Mouse (Mus musculus) embryonic facial prominence, embryonic 14.5 days (tissue): ENCODE data around the gene Atrip. TPM values are rescaled to one million over a fixed set of nuclear protein-coding genes. Genes with fewer than 3 reads are reported as not detected.
A peak's percentile ranks its signal among the peaks of the same experiment; 100 is the strongest.

Experiments
- ATAC-seq: fragments of 200-750 bp; cut with Nextera tagmentation; 2 replicates; pipeline ENCODE4 v1.8.0; 2017; ENCODE audit warnings: low read depth, moderate number of reproducible peaks, moderate TSS enrichment
- DNase-seq: peaks from one replicate; pipeline ENCODE4 v3.0.0-alpha.2; 2015; ENCODE audit warnings: low spot score
- H3K27ac ChIP-seq: fragments of 300-500 bp; sonication (generic); replicated peaks from 2 replicates; pipeline ENCODE4 v1.5.1; 2014; ENCODE audit warnings: low read depth, mild to moderate bottlenecking, low read length, moderate library complexity
- H3K27me3 ChIP-seq: fragments of 300-500 bp; sonication (generic); replicated peaks from 2 replicates; pipeline ENCODE4 v1.6.1; 2014; ENCODE audit warnings: low read length; ENCODE audit not compliant: control insufficient read depth, insufficient read depth
- H3K36me3 ChIP-seq: fragments of 300-500 bp; sonication (generic); 2 replicates; pipeline ENCODE4 v1.6.1; 2014; ENCODE audit warnings: low read length, mixed read lengths; ENCODE audit not compliant: control insufficient read depth, insufficient read depth
- H3K4me1 ChIP-seq: fragments of 300-500 bp; sonication (generic); 2 replicates; pipeline ENCODE4 v1.6.1; 2014; ENCODE audit warnings: antibody characterized with exemption, low read length; ENCODE audit not compliant: control insufficient read depth, insufficient read depth
- H3K4me2 ChIP-seq: fragments of 300-500 bp; sonication (generic); 2 replicates; pipeline ENCODE4 v1.6.1; 2014; ENCODE audit warnings: low read depth, mild to moderate bottlenecking, low read length, moderate library complexity, mixed read lengths
- H3K4me3 ChIP-seq: fragments of 300-500 bp; sonication (generic); 2 replicates; pipeline ENCODE4 v1.5.1; 2014; ENCODE audit warnings: low read depth, mild to moderate bottlenecking, low read length
- H3K9ac ChIP-seq: fragments of 300-500 bp; sonication (generic); 2 replicates; pipeline ENCODE4 v1.6.1; 2014; ENCODE audit warnings: low read depth, mild to moderate bottlenecking, low read length, moderate library complexity, mixed read lengths
- H3K9me3 ChIP-seq: fragments of 300-500 bp; sonication (generic); 2 replicates; pipeline ENCODE4 v1.6.1; 2016; ENCODE audit warnings: low read length; ENCODE audit not compliant: control insufficient read depth
- WGBS: fragments of 180-500 bp; shearing (Covaris S2); extraction: QIAGEN DNeasy Blood & Tissue Kit; methylation state at CpG from one replicate; pipeline ENCODE4 v1.1.7; 2014; 5-methylcytosine and 5-hydroxymethylcytosine counted together
- polyA plus RNA-seq: library from polyadenylated mRNA; unstranded; fragments of >200 nt; fragmentation: Nextera tagmentation; extraction: Ambion mirVana; gene quantifications from 2 replicates; pipeline ENCODE4 v1.2.1, GENCODE M21; 2014

Atrip gene
- polyA plus RNA-seq: 19.5 and 25.0 TPM in 2 replicates

DNA sequence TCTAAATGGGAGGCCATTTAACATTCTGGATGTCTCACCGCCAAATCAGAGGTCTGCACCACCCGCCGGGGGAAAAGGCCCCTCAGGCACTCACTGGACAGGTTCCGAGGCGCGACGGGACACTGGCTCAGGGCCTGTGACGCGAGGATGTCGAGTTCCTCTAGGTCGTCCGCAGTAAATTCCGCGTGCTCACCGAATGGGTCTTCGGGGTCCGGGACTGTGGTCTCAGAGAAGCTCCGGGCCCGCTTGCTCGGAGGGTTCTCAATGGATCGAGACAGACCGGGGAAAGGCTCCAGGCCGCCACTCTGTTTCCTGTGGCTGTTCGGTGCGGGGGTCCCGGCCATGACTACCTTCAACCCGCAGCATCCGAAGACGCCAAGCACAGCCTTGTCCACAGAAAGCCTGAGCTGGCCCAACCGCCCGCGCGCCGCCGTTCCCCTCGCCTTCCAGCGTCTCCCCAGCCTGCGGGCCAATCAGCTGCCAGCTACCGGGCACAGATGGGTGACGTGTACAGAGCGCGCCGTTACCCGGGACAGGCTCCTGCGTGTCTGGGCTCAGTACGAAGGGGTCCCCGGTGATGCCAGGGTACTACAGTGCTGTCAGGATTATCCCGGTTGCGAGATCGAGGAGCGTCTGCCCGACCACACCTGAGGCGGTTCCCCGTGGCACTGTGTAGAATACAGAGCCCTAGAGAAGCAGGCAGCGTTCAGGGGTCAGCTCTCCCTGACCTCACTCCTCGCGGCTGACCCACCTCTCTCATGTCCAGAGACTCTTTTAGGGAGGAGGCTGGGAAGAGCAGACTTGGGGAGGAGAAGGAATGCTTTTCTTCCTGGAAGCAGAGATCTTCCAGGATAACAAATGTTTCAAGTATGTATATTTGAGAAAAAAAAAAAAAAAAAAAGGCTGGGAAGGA lies at the start of gene Atrip:
Gene Atrip (minus strand): TSS at position 464 of the 913 bp plus-strand sequence.
- under 1% methylated on average over 51 of the region's 57 CpGs for WGBS
- Histone ChIP-seq H3K36me3 (peaks cover 45% of the 10 kb centered on the region), H3K4me3 (peak within 1 kb of the TSS; percentile 85), H3K4me1 (peaks cover 18% of the 10 kb centered on the region), H3K9me3 (no peaks in the 10 kb centered on the region), H3K27me3 (no peaks in the 10 kb centered on the region), H3K4me2 (peak within 1 kb of the TSS; percentile 88), H3K27ac (peak within 1 kb of the TSS; percentile 80), H3K9ac (peak within 1 kb of the TSS; percentile 92)
- DNase-seq (peak; percentile 95), ATAC-seq (peak; percentile 99)

GRCm38 (mm10) chr9:109123266-109123665 lies 49.3 kb upstream of the Atrip start:
- peak; percentile 16 for DNase-seq
- WGBS: 52% methylated on average over 6 of the region's 6 CpGs
- H3K27ac ChIP-seq: no peak overlapping the region
- ATAC-seq: no peak
- no peak overlapping the region for H3K9ac ChIP-seq
- no peak overlapping the region for H3K4me2 ChIP-seq
- no peak overlapping the region for H3K4me3 ChIP-seq
- no peaks in the 10 kb centered on the region for H3K27me3 ChIP-seq
- H3K36me3 ChIP-seq: peaks cover 8% of the 10 kb centered on the region
- no peaks in the 10 kb centered on the region for H3K4me1 ChIP-seq
- no peaks in the 10 kb centered on the region for H3K9me3 ChIP-seq

DNA sequence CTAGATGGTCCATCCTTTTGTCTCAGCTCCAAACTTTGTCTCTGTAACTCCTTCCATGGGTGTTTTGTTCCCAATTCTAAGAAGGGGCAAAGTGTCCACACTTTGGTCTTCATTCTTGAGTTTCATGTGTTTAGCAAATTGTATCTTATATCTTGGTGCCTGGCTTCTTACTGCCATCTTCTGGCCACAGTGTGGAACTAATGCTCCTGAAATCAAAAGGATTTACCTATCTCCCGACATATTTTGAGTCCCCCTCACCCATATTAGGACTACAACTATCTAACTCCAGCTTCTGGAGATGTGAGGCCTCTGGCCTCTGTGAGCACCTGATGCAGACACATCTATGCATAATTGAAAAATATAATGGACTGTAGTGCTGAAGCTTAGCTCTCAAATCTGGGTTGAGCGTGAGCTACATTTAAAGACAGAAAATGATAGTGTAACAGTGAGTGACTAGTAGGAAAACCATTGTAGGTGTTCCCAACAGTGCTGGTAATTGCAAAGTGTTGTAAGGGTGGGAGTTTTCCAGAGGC lies 48.7 kb upstream of the Atrip start:
- Histone ChIP-seq H3K4me2 (no peak overlapping the region), H3K27ac (no peak overlapping the region), H3K27me3 (no peaks in the 10 kb centered on the region), H3K36me3 (peaks cover 14% of the 10 kb centered on the region), H3K9me3 (no peaks in the 10 kb centered on the region), H3K4me1 (no peaks in the 10 kb centered on the region), H3K9ac (no peak overlapping the region), H3K4me3 (no peak overlapping the region)
- WGBS: 44% methylated on average over 2 of the region's 2 CpGs
- ATAC-seq (no peak), DNase-seq (peak; percentile 46)

DNA sequence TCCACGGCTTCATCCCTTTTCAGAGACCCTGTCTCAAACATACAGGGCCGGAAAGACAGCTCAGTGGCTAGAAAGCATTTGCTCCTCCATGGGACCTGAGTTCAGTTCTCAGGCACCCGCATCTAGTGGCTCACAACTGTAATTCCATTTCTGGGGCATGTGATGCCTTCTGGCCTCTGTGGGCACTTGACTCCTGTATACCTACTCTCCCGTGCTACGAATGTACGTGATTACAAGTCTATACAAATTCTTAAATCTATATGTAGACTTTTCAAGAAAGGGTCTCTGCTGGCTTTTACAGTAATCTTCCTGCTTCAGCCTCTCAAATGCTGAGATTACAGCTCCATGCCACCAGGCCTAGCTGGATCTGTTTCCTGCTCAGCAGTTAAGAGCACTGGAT lies 47.0 kb upstream of the Atrip start:
- no peak overlapping the region for H3K27ac ChIP-seq
- H3K4me3 ChIP-seq: no peak overlapping the region
- H3K9me3 ChIP-seq: no peaks in the 10 kb centered on the region
- 93% methylated on average over 6 of the region's 6 CpGs for WGBS
- peaks cover 31% of the 10 kb centered on the region for H3K36me3 ChIP-seq
- DNase-seq (no peak), ATAC-seq (no peak)
- no peaks in the 10 kb centered on the region for H3K4me1 ChIP-seq
- H3K27me3 ChIP-seq: no peaks in the 10 kb centered on the region
- no peak overlapping the region for H3K9ac ChIP-seq
- no peak overlapping the region for H3K4me2 ChIP-seq

DNA sequence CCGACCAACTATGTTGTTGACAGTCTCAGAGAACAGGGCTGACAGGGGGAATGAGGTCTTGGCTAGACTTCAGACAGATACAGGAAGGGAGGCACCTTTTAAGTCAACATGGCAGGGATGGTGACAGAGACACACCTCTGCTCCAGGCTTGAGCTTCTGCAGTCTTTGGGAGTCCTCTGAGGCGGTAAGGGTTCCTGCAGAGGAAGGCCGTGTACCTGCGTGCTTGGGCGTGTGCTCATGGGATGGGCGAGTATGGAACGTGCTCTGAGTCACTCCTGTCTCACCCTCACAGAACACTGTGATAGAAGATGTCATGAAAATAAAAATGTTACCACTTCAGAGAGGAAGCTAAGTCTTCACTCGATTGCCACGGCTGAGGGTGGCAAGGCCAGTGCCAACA lies 45.6 kb upstream of the Atrip start:
- Histone ChIP-seq H3K4me1 (no peaks in the 10 kb centered on the region), H3K9ac (no peak overlapping the region), H3K4me3 (no peak overlapping the region), H3K27me3 (no peaks in the 10 kb centered on the region), H3K36me3 (peaks cover 45% of the 10 kb centered on the region), H3K4me2 (no peak overlapping the region), H3K9me3 (no peaks in the 10 kb centered on the region), H3K27ac (no peak overlapping the region)
- peak; percentile 24; the same call in 1 of the 2 replicates for ATAC-seq
- 86% methylated on average over 9 of the region's 9 CpGs for WGBS
- peak; percentile 65 for DNase-seq

DNA sequence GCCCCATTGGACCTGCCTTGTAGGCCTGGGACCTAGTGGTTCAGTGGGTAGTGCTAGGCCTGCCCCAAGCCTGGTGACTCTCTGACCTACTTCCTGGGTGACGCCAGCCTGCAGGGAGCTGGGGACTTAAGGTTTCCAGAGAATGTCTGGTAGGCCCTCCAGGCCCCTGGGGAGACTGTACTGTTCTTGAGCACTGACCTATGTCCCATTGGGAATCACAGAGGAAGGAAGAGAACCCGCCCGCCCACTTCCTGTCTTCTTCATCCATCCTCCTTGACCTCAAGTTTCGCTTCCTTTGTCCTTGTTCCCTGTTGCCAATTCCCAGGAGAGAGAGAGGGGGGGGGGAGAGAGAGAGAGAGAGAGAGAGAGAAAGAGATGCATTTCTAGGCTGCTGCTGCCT lies 44.2 kb upstream of the Atrip start:
- Histone ChIP-seq H3K9me3 (no peaks in the 10 kb centered on the region), H3K4me2 (no peak overlapping the region), H3K27me3 (no peaks in the 10 kb centered on the region), H3K4me1 (no peaks in the 10 kb centered on the region), H3K36me3 (peaks cover 59% of the 10 kb centered on the region), H3K27ac (no peak overlapping the region), H3K9ac (no peak overlapping the region), H3K4me3 (no peak overlapping the region)
- ATAC-seq (no peak), DNase-seq (no peak)
- 83% methylated on average over 4 of the region's 4 CpGs for WGBS

- ATAC-seq (no peak), DNase-seq (no peak)
- Histone ChIP-seq H3K36me3 (peaks cover 78% of the 10 kb centered on the region), H3K9ac (no peak overlapping the region), H3K27ac (no peak overlapping the region), H3K27me3 (no peaks in the 10 kb centered on the region), H3K9me3 (no peaks in the 10 kb centered on the region), H3K4me3 (no peak overlapping the region), H3K4me2 (no peak overlapping the region), H3K4me1 (no peaks in the 10 kb centered on the region)
- 90% methylated on average over 10 of the region's 10 CpGs for WGBS
Observed at GRCm38 (mm10) chr9:109116205-109116604, 42.3 kb upstream of the Atrip start.

DNA sequence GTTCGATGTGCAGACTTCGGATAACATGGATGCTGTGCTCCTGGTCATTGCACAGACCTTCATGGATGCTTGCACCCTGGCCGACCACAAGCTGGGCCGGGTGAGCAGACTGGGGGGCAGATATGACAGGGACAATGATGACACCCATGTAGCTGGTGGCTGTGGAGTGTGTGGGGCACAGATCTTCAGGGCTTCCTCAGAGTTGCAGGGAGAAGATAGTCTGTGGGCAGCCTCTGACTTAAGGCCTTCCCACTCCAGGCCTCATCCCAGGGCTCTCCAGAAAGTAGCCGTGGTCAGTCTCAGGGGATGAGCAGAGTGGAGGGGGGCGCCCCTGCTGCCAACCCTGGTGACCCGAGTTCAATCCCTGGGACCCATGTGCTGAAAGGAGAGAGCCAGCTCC lies 40.9 kb upstream of the Atrip start:
- Histone ChIP-seq H3K27me3 (no peaks in the 10 kb centered on the region), H3K9ac (no peak overlapping the region), H3K4me1 (no peaks in the 10 kb centered on the region), H3K36me3 (peaks cover 92% of the 10 kb centered on the region), H3K27ac (no peak overlapping the region), H3K4me2 (no peak overlapping the region), H3K4me3 (no peak overlapping the region), H3K9me3 (no peaks in the 10 kb centered on the region)
- ATAC-seq: no peak
- 91% methylated on average over 7 of the region's 7 CpGs for WGBS
- DNase-seq: no peak
